Mouse (Mus musculus) c-Kit-negative CD71-positive TER-119-positive erythroid progenitor cells, embryonic 14.5 days (primary cell): ENCODE results near the gene Dkk1.
"Not testable (repeated sequence)": the region's sequence is repeated elsewhere in the genome, so short reads cannot be mapped to it uniquely, and the experiment has no call there.

ENCODE experiments used
- DNase-seq: peaks from one replicate; pipeline ENCODE4 v3.0.0-alpha.2; 2013; ENCODE audit warnings: low read depth, low spot score

The Dkk1 gene

DNA sequence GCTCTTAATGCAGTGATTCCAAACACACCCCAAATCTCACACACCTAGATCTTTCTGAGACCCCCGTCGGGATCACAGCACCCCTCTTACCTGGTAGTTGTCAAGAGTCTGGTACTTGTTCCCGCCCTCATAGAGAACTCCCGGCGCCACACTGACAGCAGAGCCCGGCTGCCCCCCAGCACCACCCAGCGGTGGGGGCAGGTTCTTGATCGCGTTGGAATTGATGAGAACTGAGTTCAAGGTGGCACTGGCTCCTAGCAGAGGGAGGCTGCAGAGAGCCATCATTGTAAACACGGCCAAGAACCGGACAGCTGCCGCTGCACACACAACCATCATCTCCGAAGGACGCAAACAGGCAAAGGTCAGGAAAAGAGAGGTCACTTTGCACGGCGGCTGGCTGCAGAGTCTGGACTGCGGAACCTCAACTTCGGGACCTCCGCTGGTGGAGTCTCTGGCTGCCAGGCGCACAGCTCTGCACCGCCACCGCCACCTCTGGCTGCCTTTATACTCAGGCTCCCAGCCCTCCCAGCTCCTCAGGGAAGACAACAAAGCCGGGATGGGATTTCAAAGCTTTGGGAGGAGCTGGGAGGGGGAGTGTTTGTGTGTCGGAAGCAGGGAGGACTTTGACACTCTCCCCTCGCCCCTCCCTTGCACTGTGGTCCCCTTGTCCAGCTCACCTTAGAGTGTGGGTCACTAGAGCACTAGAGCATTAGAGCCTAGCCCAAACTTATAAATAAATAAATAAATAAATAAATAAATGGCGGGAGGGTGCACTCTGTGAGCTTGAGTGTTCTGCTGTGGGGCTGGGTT is at the start of gene Dkk1:
Dkk1 (minus strand) TSS at position 622 of the 810 bp plus-strand sequence.
- DNase-seq: no peak

DNA sequence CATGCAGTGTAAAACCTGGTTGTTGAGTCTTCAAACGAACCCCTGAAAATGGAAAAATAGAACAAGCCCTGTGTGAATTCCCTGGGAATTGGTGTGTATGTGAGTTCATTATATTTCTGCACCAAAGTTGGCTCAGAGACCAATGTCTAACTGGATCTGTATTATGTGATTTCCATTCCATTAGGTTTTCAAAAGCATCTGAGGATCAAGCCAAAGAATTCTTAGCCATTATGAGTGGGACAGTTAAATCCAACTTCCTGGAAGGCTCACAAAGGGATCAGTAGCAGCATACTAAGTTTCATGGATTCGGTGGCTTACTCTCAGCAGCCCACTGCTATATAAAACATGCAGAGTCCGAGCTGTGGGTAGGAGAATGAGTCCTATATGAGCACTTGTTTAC is 36.9 kb upstream of the Dkk1 start:
- DNase-seq: no peak

DNA sequence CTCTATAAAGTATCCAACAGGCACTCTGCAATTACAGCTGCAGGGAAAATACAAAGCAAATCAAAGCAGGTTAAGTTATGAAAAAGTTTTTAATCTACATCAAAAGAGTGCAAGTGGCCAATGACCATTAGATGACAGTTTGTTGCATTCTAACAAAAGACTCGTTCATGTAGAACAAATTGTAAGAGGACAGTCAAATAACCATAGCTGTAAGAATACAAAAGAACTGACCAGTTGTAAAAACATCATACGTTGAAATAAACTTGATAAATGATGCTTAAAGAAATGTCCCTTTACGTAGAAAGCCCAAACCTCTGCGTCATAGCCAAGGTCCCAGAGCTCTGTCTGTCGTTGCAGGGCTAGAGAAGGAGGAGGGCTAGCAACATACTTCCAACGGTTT is 15.1 kb upstream of the Dkk1 start:
- DNase-seq: no peak

DNA sequence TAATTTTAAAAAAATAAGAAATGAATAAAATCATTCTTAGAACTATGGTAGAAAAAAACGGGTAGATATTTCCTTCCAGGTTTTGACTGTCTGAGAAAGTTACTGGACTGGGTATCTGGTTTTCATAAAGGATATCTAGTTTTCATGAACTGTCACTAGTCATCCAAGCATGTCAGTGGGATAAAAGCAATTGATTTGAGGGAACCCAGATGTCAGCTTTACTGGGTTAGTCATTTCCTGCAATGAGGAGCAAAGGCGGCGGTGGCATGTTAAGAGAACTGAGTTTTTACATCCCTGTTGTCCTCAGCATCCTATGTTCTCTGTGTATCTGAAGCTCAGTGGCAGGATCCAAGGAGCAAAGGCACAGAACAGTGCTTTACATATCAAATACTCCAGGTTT is 14.4 kb upstream of the Dkk1 start:
- no peak for DNase-seq

DNA sequence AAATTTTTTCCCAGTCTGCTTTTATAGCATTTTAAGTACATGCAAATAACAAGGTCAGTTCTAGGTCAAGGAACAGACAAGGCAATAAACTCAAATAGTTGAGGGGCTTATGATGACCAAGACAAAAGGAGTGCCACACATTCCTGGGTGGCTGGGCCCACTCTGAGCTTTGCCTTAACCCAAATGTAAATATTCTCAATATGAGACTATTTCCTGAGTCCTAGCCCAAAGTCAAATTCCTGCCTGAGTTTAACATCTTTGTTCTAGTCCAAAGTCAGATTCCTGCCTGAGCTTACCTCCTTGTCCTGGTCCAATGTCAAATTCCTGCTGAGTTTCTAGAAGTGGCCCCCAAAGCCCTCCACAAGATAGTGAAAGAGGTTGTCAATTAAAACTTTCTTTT is 8.6 kb upstream of the Dkk1 start:
- no peak for DNase-seq

DNA sequence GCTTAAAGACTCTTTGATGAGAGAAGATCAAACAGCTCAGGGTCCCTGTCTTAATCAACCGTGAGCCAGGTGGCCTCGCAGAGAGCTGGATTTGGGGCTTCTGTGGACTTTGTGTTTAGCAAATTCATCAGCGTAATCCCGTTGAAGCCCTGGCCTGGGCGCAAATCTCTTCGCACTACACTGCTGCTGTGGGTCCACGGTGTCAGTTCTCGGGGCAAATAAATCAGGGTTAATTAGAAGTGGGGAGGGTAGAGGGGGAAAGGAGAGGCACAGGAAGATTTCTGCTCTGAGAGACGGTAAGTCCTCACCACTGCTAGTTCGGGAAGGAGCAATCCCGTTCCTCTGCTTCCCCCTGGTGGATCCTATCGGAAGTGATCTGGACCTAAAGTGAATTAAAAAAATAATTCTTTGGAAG is 5.0 kb upstream of the Dkk1 start:
- DNase-seq: no peak

DNA sequence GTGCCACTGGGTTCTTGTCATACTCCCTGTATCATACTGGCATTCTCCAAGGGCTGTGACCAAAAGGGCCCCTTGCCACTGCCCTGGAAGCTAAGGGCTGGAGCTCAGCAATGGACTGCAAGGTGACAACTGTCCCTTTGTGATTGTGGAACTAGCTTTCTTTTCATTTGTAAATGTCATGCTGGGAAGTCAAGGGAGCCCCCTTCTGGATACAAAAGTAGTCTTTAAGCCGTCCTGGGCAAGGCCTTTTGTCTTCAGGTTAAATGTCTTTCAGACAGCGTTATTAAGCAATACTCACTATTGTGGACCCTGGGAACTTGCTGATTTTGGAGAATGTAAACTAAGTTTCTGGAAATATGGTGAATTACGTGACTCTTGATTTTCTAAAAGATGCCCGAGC is 4.3 kb upstream of the Dkk1 start:
- no peak for DNase-seq

DNA sequence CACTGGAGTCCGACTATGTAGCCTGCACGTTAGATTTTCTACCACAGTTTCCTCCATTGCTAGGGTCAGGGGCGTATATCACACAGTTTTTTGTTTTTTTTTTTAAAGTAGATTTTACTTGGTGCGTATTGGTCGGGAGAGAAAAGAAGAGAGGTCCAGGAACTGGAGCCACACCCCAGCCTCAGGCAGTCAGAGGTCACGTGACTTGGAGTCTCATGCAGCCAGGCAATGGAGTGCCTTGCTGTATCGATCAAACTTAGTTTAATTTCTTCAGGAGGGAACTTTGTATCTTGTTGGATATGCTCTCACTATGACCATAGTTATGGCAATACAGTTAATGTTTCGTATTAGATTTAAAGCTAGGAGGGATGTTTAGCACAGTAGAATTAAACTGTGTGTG is 2.8 kb upstream of the Dkk1 start:
- DNase-seq: no peak

DNA sequence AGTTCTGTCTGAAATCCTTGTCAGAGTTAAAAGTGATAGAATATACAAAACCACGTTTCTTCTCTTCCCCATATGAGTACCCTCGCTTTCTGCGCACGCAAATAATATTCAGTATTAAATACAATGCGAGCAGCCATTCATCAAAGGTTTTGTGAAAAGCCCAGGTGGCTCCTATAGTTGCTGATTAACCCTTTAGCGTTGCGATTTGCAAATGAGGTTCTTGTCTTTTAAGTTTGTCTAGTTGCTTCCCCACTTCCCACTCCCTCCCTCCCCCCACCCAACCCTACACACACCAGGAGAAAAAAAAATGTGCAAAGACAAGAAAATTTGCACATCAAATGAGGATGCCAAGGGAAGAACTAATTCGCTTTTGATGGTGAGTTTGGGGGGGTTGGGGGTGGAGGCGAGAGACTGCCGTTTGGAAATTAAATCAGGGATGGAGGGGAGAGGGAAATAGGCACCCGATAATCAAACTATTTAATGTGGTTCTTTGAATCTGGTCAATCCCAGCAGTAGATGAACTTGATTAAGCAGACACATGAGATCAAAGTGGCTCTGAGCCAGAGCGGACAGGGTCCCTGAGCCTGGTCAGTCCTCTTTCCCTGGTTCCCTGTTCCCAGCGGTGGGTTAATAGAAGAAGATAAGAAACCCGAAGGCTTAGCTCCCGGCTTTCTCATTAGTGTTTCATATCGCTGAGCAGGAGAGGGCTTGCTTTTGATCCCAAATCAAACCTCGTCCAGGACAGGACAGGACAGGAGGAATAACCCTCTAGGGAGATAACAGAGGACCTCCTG is 586 bp upstream of the Dkk1 start:
- no peak for DNase-seq

DNA sequence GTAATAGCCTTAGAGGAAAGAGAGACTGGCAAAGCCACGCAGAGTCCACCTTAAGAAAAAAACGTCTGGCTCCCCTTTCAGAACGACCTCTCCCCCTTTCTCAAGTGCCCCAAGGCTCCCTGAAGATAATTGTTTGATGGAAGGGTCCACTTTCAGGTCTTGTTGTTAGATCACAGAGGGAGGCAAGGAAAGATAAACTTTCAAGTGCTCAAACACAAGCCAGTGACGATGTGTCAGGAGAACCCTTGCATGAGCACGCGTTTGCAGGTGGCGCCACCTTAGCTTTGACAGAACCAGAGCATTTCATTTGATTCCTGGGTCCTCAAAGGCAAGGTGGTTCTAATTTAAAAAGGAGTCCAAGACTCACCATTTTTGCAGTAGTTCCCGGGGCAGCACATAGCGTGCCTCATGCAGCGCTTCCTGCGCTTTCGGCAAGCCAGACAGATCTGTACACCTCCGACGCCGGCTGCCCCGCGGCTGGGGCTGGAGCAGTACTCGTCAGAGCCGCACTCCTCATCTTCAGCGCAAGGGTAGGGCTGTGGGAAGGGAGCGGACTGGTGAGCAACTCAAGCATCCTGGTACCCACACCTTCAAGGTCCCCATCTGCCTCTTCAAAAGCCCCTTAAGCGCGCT is 938 bp downstream of the Dkk1 start:
- DNase-seq: no peak

DNA sequence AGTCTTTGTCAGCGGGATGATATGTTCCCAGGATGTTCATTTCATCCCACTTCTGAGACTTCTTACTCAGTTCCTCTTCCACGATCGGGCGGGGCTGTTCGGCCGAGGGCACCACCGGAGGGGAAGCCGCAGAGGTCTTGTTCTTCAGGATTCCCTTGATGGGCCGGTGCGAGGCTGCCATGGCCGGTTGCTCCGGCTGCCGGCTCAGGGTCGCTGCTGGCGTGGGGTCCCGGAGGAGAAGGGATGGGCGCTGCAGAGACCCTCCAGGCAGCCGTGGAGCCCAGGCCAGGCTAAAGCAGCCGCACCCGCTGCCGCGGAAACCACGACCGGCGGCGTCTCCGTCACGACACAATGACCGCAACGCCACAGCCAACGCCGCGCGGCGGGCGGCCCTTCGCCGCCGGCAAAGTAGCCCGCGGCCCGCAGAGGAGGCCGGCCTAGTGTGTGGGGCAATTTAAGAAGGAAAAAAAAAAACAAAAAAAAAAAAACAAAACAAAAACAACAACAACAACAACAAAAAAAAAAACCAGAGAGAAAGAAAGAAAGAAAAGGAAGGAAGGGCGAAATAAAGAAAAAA is 10.0 kb downstream of the Dkk1 start:
- not testable (repeated sequence) for DNase-seq

DNA sequence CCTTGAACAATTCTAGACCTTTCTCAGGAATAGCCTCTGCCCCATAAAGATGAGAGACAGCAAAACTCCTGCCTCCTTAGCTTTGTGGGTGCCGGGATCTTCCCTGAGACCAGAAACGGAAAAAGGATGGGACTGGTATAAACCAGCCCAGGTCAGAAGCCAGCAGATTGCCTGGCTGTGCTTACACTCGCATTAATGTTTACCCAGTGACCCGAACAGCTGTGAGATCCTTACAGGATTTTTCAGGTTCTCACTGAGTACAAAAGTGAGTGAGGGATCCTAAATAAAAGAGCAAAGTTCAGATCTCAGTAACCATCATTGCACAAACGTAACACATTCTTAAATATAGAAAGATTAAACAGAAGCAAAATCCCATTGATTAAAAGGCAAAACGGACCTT is 32.7 kb downstream of the Dkk1 start:
- DNase-seq: no peak

DNA sequence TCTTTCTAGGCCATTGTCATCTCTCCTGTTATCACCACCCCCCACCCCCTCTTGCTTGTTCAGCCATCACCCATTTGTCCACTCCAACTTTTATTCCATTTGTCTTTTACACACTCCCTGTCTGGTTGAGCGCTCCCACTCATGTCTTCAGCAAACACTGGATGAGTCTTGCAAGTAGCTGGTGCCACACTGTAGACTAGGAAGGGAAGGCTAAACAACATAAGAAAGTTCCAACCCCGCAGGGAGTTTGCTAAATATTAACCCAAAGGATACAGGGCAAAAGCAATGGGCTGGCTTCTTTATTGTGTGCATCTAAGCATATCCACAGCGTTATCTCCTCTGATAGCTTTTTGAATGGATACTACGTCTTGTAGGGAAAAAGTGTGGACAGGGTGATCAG is 39.0 kb downstream of the Dkk1 start:
- DNase-seq: no peak

DNA sequence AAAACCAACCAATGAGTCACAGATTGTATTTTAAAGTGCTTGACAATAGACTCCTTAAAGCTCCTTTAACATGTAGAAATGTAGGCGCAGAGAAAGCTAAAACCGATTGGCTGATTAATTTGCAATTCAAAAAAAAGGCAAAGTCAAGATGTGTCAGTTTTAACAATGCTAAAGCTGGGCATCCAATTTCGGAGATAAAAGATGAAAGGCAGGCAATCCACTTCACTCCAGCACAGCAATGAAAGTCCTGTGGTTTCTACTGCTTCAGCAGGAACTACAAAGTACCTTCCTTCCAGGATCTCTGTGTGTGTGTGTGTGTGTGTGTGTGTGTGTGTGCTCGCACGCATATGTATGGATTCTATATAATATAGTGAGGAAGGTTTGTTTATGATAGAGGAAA is 44.0 kb downstream of the Dkk1 start:
- no peak for DNase-seq
